Mouse (Mus musculus) cerebellum, adult 2 months (tissue): Measurements from ENCODE around the gene Hspg2. TPM values are rescaled to one million over a fixed set of nuclear protein-coding genes. Genes with fewer than 3 reads are reported as not detected.
"Not testable (repeated sequence)": the region's sequence is repeated elsewhere in the genome, so short reads cannot be mapped to it uniquely, and the experiment has no call there.

Experiments
- DNase-seq, 2 experiments: peaks; one replicate each; pipeline ENCODE4 v3.0.0; 2021
- H3K27ac ChIP-seq: fragments of 200-500 bp; 2 replicates; pipeline ENCODE4 v1.5.1; 2012; ENCODE audit warnings: low read length, control low read depth, inconsistent platforms; ENCODE audit not compliant: insufficient read depth
- H3K27me3 ChIP-seq: fragments of 200-500 bp; 2 replicates; pipeline ENCODE4 v1.6.1; 2012; ENCODE audit warnings: inconsistent platforms, mild to moderate bottlenecking, low read length, moderate library complexity; ENCODE audit not compliant: control insufficient read depth, insufficient read depth
- H3K4me1 ChIP-seq: fragments of 200-500 bp; 2 replicates; pipeline ENCODE4 v1.6.1; 2011; ENCODE audit warnings: low read length; ENCODE audit not compliant: control insufficient read depth, insufficient read depth
- H3K4me3 ChIP-seq: fragments of 200-500 bp; replicated peaks from 2 replicates; pipeline ENCODE3; 2011; ENCODE audit warnings: mild to moderate bottlenecking, low read depth, low read length, control low read depth; ENCODE audit not compliant: insufficient read depth
- CTCF ChIP-seq: fragments of 200-500 bp; IDR thresholded peaks from 2 replicates; pipeline ENCODE4 v1.5.1; 2011; ENCODE audit warnings: low read depth, mild to moderate bottlenecking, control low read depth, low read length, moderate library complexity, borderline replicate concordance; ENCODE audit not compliant: insufficient read depth
- POLR2A ChIP-seq: fragments of 200-500 bp; IDR thresholded peaks from 2 replicates; pipeline ENCODE4 v1.6.1; 2011; ENCODE audit warnings: low read length, control low read depth, borderline replicate concordance; ENCODE audit not compliant: insufficient read depth
- WGBS: fragments of 180-500 bp; shearing (Covaris S2); methylation state at CpG from one replicate; pipeline ENCODE4 v1.1.7; 2018; 5-methylcytosine and 5-hydroxymethylcytosine counted together
- polyA plus RNA-seq: library from polyadenylated mRNA; depleted of rRNA; stranded (reverse); fragments of >200 nt; gene quantifications from 2 replicates; pipeline ENCODE4 v1.2.3, GENCODE M21; 2012; rRNA removed

The Hspg2 gene
- 2.8 and 3.1 TPM in 2 replicates for polyA plus RNA-seq

DNA sequence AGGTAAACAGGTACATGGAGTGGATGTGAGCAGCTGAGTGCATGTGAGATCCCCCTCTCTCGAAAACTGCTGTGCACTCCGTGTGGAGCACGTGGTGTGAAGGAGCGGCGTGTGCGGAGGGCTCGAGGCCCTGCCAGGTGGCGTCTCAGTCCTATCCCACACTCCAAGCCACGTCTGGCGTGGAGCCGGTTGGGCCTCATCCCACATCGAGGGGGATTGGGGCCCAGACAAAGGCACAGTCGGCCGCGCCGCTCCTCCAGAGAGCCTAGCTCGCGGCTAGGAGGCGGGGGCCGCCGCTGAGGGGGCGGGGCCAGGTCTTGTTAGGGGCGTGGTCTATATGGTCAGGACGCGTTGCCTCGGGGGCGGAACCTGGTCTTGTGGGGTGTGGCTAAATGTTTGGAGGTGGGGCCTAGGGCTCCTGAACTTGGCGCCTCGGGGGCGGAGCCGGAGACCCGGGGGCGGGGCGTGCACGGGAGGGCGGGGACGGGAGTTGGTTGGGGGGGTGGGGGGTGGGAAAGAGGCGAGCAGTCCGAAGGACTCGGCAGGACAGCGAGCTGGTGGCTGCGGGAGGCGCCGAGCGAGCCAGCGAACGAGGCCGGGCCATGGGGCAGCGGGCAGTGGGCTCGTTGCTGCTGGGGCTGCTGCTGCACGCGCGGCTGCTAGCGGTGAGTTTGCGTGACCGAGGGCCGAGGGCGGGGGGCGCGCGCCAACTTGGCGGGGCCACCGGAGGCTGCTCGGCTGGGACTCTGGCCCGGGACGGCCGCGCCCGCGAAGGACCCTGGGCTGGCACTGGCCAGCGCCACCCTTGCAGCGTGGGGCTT is at the start of gene Hspg2:
Gene Hspg2 (plus strand): TSS at position 510 of the 821 bp plus-strand sequence.
- TF ChIP-seq POLR2A, result no peak
- TF ChIP-seq CTCF, result no peak
- Histone ChIP-seq H3K4me1 (no peaks in the 10 kb centered on the region), H3K27ac (no peak within 1 kb of the TSS), H3K4me3 (peak within 1 kb of the TSS; percentile 41), H3K27me3 (no peaks in the 10 kb centered on the region)
- DNase-seq, result peak; percentile 67 to 74
- WGBS, result 2% methylated on average over 66 of the region's 72 CpGs

DNA sequence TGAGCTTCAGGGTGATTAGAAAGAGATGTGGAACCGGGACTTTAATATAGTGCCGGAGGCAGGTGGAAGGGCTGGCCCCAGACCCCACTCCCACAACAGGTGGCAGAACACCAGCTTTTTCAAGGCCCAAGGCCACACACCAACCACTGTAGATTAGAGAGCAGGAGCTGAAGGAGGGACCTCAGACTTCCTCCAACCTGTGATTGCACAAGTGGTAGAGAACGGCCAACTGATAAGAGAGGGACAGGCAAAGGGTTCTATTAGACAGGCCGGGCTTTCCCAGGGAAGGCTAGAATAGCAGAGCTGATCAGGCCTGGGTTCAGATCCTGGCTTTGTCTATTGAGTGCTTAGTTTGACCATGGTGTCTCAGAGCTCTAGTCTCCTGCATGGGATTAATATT is 38.1 kb upstream of the Hspg2 start, which contains the start of gene Cela3b:
Gene Cela3b (minus strand): TSS at position 39 of the 400 bp plus-strand sequence.
- WGBS, result 95% methylated on average over 4 of the region's 4 CpGs
- TF ChIP-seq POLR2A (no peak), CTCF (no peak)
- no peaks in the 10 kb centered on the region for H3K4me1 ChIP-seq
- DNase-seq, result no peak
- no peak within 1 kb of the TSS for H3K27ac ChIP-seq
- H3K27me3 ChIP-seq, result no peaks in the 10 kb centered on the region
- no peak within 1 kb of the TSS for H3K4me3 ChIP-seq

DNA sequence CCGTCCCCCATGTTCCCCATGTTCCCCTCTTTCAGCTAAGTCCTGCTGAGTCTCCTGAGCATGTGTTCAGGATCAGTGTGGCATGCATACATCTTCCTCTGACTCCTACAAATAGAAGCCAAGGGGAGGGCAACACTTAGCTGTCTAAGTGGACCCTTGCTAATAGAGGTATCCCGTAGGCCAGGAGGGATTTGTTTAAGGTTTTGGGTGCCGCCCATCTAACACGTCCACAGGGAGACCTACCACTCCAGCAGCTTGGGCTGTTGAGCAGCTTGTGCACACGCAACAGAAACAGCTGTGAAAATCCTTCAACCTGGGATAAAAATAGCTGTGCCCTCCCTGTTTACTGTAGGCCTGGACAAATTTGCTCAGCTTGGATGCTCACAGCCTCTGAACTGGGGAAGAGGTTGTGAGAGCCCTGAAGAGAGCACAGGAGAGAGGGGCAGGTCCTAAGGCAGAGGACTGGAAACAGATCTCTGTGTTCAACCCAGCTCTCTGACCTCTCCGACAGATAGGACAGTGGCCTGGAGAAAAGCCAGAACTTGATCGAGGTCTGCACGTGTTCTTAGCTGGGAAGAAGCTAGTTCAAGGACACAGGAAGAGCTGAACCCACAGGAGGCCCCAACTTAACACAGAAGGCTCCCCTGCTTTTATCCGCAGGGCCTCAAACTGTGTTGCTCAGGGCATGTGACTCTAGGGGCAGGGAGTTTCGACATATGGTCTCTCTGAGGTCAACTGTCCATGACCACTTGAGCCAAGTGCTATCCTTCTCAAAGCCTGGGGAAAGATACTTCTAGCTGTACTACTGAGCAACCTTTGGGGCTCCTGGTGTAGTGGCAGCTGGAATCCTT is 35.6 kb upstream of the Hspg2 start:
- not testable (repeated sequence) for H3K4me1 ChIP-seq, DNase-seq, H3K27ac ChIP-seq, H3K27me3 ChIP-seq, H3K4me3 ChIP-seq
- WGBS, result 73% methylated on average over 10 of the region's 10 CpGs

DNA sequence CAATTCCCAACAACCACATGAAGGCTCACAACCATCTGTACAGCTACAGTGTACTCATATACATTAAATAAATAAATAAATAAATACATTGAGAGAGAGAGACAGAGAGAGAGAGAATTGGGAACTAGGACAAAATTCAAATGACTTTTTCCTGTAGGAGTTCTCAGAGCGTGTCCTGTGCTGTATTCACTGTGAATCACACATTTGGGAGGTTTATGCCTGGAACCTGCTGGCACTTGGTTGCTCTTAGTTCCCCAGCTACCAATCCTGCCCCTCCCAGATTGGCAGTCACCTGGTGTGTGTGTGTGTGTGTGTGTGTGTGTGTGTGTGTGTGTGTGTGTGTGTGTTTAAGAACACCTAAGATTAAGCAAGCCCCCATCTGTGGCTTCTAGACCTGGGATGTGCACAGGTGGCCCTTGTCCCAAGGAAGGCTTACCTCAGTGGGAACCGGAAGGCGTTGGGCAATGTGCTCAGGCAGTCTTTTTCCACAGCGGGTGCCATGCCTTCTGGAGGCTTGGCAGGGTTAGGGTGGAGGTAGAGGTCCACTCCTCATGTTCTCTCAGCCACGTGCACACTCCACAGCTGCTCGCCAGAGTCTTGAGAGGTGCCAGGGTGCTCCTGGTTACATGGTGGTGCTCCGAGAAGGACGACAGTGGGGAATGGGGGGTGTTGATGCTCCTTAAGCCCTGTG is 31.4 kb upstream of the Hspg2 start:
- 70% methylated on average over 8 of the region's 8 CpGs for WGBS
- Histone ChIP-seq H3K4me1 (no peaks in the 10 kb centered on the region), H3K27me3 (no peaks in the 10 kb centered on the region), H3K4me3 (no peak overlapping the region), H3K27ac (no peak overlapping the region)
- no peak for DNase-seq
- TF ChIP-seq CTCF (no peak), POLR2A (no peak)

DNA sequence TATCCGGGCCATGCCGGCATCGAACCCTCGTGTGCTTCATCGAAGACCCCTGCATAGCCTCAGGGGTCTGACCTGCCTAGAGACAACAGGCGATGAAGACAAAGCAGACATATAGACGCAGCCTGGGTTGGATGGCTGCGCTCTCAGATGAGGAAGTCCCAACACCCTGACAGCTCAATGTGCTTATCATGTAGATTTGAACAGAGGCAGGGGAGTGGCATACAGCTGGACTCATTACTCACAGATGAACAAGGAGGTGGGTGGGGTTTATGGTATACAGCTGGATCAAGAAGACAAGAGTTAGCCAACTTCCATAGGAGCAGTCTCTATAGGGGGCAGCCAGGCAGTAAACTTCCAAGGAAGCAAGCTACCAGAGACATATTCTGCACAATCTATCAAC is 29.7 kb upstream of the Hspg2 start:
- Histone ChIP-seq H3K27me3 (no peaks in the 10 kb centered on the region), H3K4me3 (no peak overlapping the region), H3K27ac (no peak overlapping the region), H3K4me1 (peaks cover 2% of the 10 kb centered on the region; the same call in 1 of the 2 replicates)
- TF ChIP-seq CTCF (no peak), POLR2A (no peak)
- no peak for DNase-seq
- 96% methylated on average over 8 of the region's 8 CpGs for WGBS

DNA sequence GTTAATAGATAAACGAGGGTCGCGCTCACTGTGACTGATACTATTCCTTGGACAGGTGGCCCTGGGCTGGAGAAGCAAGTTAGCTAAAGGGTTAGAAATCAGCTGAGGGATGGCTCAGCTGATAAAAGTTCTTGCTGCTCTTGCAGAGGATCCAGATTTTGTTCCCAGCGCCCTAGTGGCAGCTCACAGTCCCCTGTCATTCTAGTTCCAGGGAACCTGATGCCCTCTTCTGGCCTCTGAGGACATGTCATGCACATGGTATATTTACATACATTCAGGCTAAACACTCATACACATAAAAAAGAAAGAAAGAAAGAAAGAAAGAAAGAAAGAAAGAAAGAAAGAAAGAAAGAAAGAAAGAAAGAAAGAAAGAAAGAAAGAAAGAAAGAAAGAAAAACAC is 27.2 kb upstream of the Hspg2 start:
- no peak overlapping the region for H3K27ac ChIP-seq
- WGBS, result 86% methylated on average over 4 of the region's 4 CpGs
- no peak for DNase-seq
- H3K4me3 ChIP-seq, result no peak overlapping the region
- no peaks in the 10 kb centered on the region for H3K27me3 ChIP-seq
- H3K4me1 ChIP-seq, result peaks cover 4% of the 10 kb centered on the region; the same call in 1 of the 2 replicates
- no peak for TF ChIP-seq POLR2A
- TF ChIP-seq CTCF, result no peak

DNA sequence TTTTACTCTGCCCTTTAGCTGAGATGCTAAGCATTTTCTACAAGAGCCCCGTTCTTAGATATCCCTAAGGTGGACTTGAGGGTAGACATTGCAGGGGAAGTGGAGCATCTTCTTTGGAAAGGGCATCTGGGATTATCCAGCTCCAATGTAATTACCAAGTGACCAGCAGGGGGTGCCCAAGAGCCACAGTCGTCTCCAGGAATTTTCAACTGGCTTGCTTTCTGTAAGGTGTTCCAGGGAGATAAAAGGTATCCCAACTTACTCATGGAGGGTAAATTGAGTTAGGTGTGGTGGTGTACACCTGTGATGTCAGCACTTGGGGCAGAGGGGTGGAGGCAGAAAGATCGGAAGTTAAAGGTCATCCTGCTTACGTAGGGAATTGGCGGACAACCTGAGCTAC is 24.9 kb upstream of the Hspg2 start:
- TF ChIP-seq POLR2A, result no peak
- TF ChIP-seq CTCF, result peak; percentile 82
- WGBS, result 23% methylated on average over 5 of the region's 5 CpGs
- peak; percentile 70 to 85 for DNase-seq
- Histone ChIP-seq H3K27me3 (no peaks in the 10 kb centered on the region), H3K27ac (no peak overlapping the region), H3K4me3 (peak overlapping the region; percentile 21), H3K4me1 (peaks cover 9% of the 10 kb centered on the region)

DNA sequence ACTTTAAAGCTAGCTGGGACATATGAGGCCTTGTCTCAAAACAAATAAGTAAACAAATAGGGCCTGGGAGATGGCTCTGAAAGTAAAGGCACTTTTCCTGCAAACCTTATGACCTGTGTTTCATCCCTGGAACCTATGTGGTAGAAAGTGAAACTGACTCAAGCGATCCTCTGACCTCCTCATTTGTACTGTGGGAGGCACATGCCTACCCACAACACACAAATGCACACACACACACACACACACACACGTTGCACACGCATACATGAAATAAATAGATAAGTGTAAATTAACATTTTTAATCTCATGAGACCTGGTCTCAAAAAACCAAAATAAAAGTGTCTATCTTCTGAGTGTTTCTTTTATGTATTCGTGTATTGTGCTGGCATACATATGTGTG is 22.7 kb upstream of the Hspg2 start:
- Histone ChIP-seq H3K4me3 (no peak overlapping the region), H3K27me3 (no peaks in the 10 kb centered on the region), H3K4me1 (peaks cover 9% of the 10 kb centered on the region), H3K27ac (no peak overlapping the region)
- 97% methylated on average over 4 of the region's 4 CpGs for WGBS
- DNase-seq, result no peak
- TF ChIP-seq CTCF (no peak), POLR2A (no peak)
